Mouse (Mus musculus): ENCODE measurements around the gene Golga2.
A peak's percentile ranks its signal among the peaks of the same experiment; 100 is the strongest.
"Not testable (repeated sequence)": the region's sequence is repeated elsewhere in the genome, so short reads cannot be mapped to it uniquely, and the experiment has no call there.

Golga2 gene

GRCm38 (mm10) chr2:32287923-32288367 lies 761 bp downstream of the Golga2 start, which contains the start of gene Swi5:
Gene Swi5 (minus strand): TSS chr2:32288075.
- peak; percentile 99 for DNase-seq (ENCODE audit: inconsistent age in 2 of 2, low spot score in 1 of 2)

- no peak for DNase-seq (ENCODE audit: inconsistent age in 2 of 2, low spot score in 1 of 2)
These were observed 1.3 kb downstream of the Golga2 start for GRCm38 (mm10) chr2:32288371-32288931.

GRCm38 (mm10) chr2:32289578-32289977 lies 2.4 kb downstream of the Golga2 start:
- DNase-seq (ENCODE audit: inconsistent age in 2 of 2, low spot score in 1 of 2) = peak in 1 of 2 experiments; percentile 78

GRCm38 (mm10) chr2:32294348-32294747 lies 7.2 kb downstream of the Golga2 start:
- DNase-seq (ENCODE audit: inconsistent age in 2 of 2, low spot score in 1 of 2) = peak; percentile 50 to 76

DNA sequence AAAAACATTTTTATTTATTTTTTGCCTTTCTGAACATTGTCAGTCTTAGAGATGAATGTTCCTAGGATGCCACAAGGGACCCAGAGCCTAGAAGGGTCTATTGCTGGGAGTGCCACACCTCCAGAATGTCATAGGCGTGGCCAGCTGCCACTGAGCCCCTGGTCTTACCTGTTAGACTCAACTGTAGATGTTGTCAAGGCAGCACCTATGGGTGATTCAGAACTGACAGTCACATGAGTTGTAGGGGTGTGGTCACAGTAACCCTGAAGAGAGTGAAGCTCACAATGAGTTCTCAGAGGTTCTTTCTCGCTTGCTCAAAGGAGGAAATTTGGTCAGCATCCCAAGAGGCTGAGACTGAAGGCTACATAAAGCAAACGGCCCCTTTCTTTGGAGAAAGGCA lies 8.1 kb downstream of the Golga2 start:
- DNase-seq (ENCODE audit: inconsistent age in 2 of 2, low spot score in 1 of 2) = no peak

DNA sequence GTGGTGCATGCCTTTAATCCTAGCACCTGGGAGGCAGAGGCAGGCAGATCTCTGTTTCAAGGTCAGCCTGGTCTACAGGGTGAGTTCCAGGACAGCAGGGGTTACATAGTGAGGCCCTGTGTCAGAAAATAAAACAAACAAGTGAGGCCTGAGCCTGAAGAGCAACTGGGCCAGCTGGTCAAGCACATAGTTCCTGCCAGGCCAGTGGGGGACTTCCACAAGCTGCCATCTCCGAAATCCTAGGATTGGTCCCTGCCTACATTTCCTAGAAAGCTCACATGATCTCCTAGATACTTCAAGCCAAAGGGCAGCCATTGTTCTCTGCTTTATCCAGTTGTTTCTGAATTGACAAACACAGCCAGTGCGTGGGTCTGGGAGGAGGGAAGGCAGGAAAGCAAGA lies 8.7 kb downstream of the Golga2 start:
- not testable (repeated sequence) for DNase-seq (ENCODE audit: inconsistent age in 2 of 2, low spot score in 1 of 2)

DNA sequence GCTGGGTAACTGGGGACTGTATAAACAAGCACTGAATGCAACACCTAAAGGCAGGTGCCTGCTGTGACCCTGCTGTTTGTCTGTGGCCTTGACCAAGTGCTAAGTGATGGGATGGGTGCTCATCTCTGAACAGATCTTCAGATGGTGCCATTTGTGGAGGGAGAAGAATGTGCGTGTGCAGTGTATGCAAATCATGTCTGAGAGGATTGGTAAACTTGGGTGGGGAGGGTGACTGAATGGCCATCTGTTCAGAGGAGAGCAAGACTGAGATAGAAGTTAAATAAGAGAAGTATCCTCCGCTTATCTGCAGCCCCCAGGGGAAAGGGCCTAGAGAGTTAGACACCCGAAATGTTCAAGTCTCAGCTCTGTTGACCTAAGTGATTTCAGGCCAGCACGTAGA lies 12.3 kb downstream of the Golga2 start:
- DNase-seq (ENCODE audit: inconsistent age in 2 of 2, low spot score in 1 of 2) = no peak

- no peak for DNase-seq (ENCODE audit: inconsistent age in 2 of 2, low spot score in 1 of 2)
These were observed 15.8 kb downstream of the Golga2 start for GRCm38 (mm10) chr2:32302952-32303351.

DNA sequence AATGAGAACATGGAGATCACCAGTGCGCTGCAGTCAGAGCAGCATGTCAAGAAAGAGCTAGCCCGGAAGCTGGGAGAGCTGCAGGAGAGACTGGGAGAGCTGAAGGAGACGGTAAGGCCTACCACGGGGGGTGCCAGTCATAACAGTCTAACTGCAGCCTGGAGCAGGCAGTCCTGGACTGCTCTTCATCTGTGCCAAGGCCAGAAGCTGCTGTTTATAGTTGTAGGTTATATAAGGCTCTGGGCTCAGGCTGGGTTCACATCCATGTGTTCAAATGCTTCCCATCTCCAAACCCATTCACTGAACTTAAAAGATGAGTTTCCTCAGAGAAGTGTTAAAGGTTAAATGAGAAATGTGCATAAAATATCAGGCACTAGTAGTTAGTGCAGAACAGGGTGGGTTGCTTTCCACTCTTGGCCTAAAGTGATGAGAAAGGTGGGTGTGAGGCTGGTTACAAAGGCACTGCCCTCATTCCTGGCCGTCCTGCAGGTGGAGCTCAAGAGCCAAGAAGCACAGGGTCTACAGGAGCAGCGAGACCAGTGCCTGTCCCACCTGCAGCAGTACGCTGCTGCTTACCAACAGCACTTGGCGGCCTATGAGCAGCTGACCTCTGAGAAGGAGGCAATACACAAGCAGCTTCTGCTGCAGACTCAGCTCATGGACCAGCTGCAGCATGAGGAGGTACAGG lies 17.1 kb downstream of the Golga2 start:
- peak; percentile 52 to 79 for DNase-seq (ENCODE audit: inconsistent age in 2 of 2, low spot score in 1 of 2)

GRCm38 (mm10) chr2:32305668-32306067 lies 18.5 kb downstream of the Golga2 start:
- DNase-seq (ENCODE audit: inconsistent age in 2 of 2, low spot score in 1 of 2) = no peak

DNA sequence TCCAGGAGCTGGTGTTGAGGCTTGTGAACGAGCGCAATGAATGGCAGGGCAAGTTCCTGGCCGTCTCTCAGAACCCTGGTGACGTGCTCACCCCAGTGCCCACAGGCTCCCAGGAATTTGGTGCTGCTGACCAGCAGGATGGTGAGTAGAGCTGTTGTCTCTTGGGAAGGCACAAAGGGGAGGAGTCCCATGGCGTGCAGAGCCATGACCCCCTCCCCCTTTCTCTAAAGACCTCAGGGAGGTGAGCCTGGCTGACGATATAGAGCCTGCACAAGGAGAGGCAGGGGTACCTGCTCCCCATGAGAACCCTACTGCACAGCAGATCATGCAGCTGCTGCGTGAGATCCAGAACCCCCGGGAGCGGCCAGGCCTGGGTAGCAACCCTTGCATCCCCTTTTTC lies 19.0 kb downstream of the Golga2 start:
- no peak for DNase-seq (ENCODE audit: inconsistent age in 2 of 2, low spot score in 1 of 2)

DNA sequence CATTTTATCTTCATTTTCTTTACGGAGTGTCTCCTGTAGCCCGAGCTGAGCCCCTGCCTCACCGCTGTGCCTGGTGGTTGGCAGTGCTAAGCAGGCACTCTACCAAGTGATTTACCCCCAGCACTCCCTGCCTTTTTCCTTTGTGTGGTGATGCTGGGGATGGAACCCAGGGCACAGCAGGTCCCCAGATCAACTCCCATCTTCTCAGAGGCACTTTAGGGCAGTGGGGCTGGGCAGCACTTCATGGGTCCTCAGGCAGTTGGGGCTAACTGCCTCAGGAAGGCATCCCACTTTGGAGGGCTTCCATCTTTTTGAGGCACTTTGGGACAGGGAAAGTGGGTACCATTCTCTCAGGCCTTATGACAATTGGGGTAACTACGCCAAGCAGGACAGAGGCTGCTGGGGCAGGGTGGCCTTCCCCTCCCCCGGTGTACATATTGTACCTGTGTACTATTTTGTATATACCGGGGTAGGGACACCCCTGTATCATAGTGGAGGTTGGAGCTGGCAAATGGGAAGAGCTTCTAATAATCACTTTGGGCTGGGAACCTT lies 20.1 kb downstream of the Golga2 start:
- no peak for DNase-seq (ENCODE audit: inconsistent age in 2 of 2, low spot score in 1 of 2)

- DNase-seq (ENCODE audit: inconsistent age in 2 of 2, low spot score in 1 of 2) = peak; percentile 37 to 81
These were observed 21.0 kb downstream of the Golga2 start for GRCm38 (mm10) chr2:32307941-32308760.

- DNase-seq (ENCODE audit: inconsistent age in 2 of 2, low spot score in 1 of 2) = no peak
These were observed 21.8 kb downstream of the Golga2 start for GRCm38 (mm10) chr2:32308870-32309568.

DNA sequence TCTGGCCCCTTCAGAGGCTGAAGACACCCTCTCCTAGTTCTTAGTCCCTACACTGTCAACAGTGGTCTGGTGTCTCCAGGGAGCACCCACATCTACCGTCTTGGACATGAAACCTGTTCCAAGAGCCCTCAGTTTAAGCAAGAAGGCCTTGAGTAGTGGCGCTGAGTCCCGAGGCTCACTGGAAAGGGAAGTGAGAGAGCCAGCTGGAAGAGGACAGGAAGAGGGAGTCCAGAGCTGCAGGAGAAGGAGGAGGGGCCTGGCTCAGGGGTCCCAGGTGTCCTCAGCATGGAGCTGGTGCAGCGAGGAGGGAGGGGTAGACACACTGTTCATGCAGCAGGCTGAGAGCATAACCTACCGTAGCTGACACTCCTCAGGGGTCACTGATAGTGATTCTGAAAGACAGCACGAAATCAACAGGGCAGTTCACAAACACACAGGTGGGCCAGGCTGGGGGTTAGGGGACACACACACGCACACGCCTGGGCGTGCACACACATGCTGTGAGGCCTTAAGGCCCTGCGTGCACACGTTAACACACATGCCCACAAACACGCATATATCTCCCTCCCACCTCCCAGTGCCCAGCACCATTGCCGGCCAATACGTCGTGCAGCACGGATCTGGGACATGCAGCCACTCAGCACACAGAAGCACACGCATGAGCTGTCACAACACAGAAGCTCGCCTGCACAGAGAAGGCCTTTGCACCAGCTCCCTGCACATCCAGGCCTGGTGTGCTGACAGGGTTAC lies 23.1 kb downstream of the Golga2 start:
- no peak for DNase-seq (ENCODE audit: inconsistent age in 2 of 2, low spot score in 1 of 2)

- DNase-seq (ENCODE audit: inconsistent age in 2 of 2, low spot score in 1 of 2) = no peak
These were observed 24.5 kb downstream of the Golga2 start for GRCm38 (mm10) chr2:32311443-32312317.

DNA sequence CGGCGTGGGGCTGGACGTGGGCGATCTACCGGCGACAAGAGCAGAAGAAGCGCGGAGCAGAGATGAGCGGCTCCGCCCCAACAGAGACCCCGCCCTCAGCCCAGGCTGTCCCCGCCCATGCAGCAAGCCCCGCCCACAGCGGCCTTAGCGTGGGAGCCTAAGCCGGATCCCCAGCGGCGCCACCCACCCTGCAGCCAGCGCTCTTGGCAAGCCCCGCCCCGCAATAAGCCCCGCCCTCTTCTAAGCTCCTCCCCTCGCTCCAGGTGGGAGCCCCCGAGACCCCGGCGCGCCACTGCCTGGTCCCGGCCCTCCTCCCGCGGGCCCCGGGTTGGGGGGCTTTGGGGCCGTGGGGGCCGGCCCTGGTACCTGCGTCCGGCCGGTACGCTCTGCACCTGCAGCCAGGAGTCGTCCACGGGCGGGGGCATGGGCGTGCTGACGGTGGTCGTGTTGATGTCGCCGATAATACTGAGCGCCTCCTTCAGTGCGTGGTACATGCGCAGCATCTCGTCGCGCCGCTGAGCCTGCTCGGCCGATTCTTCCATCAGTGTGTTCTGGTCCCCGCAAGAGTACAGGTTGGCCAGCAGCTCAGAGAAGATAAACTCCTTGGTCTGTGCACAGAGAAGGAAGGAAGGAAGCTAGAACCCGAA lies 25.3 kb downstream of the Golga2 start:
- DNase-seq (ENCODE audit: inconsistent age in 2 of 2, low spot score in 1 of 2) = peak; percentile 83 to 95

GRCm38 (mm10) chr2:32314831-32315230 lies 27.6 kb downstream of the Golga2 start:
- no peak for DNase-seq (ENCODE audit: inconsistent age in 2 of 2, low spot score in 1 of 2)

GRCm38 (mm10) chr2:32315751-32316150 lies 28.6 kb downstream of the Golga2 start:
- DNase-seq (ENCODE audit: inconsistent age in 2 of 2, low spot score in 1 of 2) = no peak
